Mouse (Mus musculus) brain, adult 2 months (tissue): ENCODE data around the gene Pirb.

Experiments
- DNase-seq: peaks from one replicate; pipeline ENCODE4 v3.0.0; 2011; ENCODE audit warnings: low read depth, low spot score

The Pirb gene

GRCm38 (mm10) chr7:3692382-3692986, 27.7 kb downstream of the Pirb start, which contains the start of gene Tsen34:
Gene Tsen34, plus strand, starts transcription at chr7:3692863.
- no peak for DNase-seq

- no peak for DNase-seq
Measured at GRCm38 (mm10) chr7:3691919-3692318, 28.3 kb downstream of the Pirb start.

GRCm38 (mm10) chr7:3685400-3686187, 34.6 kb downstream of the Pirb start:
- no peak for DNase-seq

- no peak for DNase-seq
Measured at GRCm38 (mm10) chr7:3684698-3685097, 35.5 kb downstream of the Pirb start.

GRCm38 (mm10) chr7:3683908-3684550, 36.2 kb downstream of the Pirb start:
- DNase-seq, result peak; percentile 69

GRCm38 (mm10) chr7:3677342-3677741, 42.8 kb downstream of the Pirb start, which contains the start of gene Tmc4:
Gene Tmc4, minus strand, starts transcription at chr7:3677553.
- no peak for DNase-seq

GRCm38 (mm10) chr7:3676371-3676770, 43.8 kb downstream of the Pirb start:
- no peak for DNase-seq

- no peak for DNase-seq
Measured at GRCm38 (mm10) chr7:3675228-3675548, 45.0 kb downstream of the Pirb start.

- peak; percentile 90 for DNase-seq
Measured at GRCm38 (mm10) chr7:3674507-3675227, 45.5 kb downstream of the Pirb start.

GRCm38 (mm10) chr7:3666921-3667391, 53.2 kb downstream of the Pirb start:
- DNase-seq, result no peak

- peak; percentile 100 for DNase-seq
Measured at GRCm38 (mm10) chr7:3665215-3666114, 54.7 kb downstream of the Pirb start, which contains the start of gene Leng1. Gene Leng1, minus strand, starts transcription at chr7:3665840.

- no peak for DNase-seq
Measured at GRCm38 (mm10) chr7:3664524-3665214, 55.5 kb downstream of the Pirb start.
